Mouse (Mus musculus): ENCODE results near the gene Rell1.
"Not testable (repeated sequence)": the region's sequence is repeated elsewhere in the genome, so short reads cannot be mapped to it uniquely, and the experiment has no call there.

Gene Rell1

DNA sequence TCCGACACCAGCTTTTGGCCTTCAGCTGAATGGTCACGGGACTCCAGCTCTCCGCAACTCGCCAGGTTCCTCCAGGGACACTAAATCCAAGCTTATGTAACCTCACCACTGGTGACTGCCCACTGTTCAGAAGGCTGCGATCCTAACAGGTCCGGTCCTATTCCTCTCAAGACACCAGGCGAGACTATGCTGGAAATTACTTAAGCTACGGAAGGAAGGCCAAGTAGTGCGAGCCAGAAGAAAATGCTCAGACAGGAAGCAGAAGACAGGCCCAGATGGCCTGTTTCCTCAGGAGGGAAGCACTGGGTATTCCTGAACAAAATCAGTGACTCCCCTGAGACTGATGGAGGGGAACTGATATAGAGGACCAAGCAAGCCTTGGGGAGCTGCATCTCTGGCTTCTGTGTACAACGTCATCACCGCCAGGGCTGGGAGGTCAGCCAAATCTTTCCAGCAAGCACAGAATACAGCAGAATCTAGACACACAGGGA lies 17.2 kb downstream of the Rell1 start:
- peak; percentile 80 for DNase-seq

GRCm38 (mm10) chr5:63949195-63949594 lies 19.5 kb downstream of the Rell1 start:
- DNase-seq = peak; percentile 48

DNA sequence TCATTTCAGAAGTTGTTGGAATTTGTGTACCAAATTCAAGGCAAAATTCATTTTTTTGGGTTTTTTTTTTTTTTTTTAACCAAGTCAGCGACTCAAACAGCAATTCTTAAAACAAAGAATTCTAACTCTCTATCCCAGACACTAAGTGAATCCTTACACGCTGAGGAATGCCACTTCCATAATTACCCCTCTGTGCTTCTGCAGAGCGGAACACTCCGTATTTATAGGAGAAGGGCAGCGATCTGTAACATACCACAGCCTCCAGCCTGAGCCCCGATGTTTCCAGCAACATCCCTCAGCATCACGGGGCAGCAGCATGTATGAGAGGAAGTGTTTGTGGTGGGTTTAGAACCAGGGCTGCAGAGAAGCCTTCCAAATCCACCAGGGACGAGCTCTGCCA lies 21.2 kb downstream of the Rell1 start:
- DNase-seq = no peak

- DNase-seq = no peak
These were observed 25.4 kb downstream of the Rell1 start for GRCm38 (mm10) chr5:63943291-63943690.

DNA sequence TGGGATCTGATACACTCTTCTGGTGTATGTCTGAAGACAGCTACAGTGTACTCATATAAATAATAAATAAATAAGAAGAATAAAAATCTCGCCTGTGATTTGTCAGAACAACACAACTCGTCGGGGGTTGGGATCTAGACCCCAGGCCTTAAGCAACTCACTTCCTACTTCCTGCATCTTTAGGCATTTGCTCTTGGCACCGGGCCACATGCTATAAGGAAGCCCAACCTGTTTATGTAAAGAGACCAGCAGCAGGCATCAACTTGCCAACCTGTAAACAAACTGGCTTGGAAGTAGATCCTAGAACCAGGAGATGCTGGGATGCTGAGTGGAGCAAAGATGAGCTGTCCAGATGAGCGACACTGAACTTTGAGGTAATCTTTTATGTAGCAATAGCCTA lies 26.8 kb downstream of the Rell1 start:
- no peak for DNase-seq

- DNase-seq = no peak
These were observed 30.1 kb downstream of the Rell1 start for GRCm38 (mm10) chr5:63938575-63938974.

DNA sequence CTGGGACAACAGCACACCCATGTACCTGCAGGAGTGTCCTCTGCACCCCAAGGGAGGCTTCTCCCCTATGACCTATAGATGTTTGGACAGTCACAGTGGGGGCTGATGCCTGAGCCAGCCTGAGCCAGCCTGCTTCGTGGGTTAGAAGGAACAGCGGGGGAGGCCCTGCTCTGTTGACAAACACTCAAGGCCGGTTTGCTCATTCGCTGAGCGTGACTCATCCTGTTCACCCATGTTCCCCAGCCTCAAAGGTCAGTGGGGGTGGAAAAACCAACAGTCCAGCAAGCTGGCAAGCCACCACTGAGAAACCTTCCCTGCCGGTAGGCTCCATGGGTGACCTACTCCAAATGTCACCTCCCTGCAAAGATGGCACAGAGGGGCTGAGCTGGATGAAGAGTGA lies 32.0 kb downstream of the Rell1 start:
- peak; percentile 68 for DNase-seq

DNA sequence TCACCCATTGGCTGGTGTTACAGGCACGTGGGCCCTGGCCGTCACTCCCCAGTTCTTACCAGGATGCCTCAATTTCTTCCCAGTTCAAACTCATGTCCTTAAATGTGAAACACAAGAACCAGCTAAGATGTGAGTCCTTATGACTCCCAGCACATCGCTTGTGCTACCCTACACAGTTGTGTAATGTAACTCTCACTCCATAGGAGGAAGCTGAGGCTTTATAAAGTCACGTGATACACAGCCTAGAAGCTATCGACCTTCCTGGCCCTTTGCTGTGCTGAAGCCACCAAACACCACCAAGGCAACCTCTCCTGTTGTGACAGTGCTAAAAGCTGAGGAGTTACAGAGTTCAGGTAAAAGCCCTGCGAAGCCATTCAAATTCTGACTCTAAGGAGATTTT lies 33.1 kb downstream of the Rell1 start:
- DNase-seq = no peak

DNA sequence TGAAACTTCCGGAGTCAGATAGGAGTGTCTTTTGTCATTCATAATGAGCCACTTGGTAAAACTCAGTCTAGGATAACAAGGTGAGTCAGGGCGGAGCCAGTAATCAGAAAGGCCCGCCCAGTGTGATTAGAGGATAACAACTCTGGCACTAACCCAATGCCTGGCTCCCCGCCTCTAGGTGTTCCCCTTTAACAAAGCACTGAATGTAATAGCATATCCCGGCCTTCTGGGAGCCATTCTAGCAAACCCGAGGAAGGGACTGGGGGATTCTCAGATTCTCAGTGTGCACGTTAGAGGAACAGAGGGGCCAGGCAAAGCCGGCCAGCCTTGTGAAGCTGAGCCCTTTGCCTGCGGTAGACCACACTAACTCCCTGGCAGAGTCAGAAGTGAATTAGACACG lies 35.9 kb downstream of the Rell1 start:
- no peak for DNase-seq

DNA sequence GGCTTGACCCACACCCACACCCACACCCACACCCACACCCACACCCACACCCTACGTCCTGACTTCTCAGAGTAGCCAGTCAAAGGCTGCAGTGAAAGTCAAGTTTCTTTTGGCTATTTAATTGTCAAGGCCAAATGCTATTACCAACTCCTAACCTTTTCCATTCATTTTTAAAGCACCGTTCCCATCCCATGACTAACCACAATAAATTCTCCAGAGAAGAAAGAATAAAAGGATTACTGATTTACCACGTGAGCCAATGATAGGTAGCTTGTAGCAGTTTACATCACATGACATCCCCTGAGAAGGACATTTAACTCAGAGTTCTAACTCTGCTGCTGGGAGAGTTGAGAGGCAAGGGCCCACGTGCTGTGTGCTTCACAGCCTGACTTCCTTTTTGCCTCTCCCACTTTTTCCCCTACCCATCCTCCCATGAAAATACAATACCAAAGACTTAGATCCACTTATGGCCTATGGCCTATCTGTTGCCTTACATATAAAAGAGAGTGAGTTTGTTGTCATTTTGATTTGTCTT lies 37.8 kb downstream of the Rell1 start:
- no peak for DNase-seq

GRCm38 (mm10) chr5:63925035-63925628 lies 43.6 kb downstream of the Rell1 start:
- DNase-seq = no peak

- no peak for DNase-seq
These were observed 45.2 kb downstream of the Rell1 start for GRCm38 (mm10) chr5:63923305-63924025.

DNA sequence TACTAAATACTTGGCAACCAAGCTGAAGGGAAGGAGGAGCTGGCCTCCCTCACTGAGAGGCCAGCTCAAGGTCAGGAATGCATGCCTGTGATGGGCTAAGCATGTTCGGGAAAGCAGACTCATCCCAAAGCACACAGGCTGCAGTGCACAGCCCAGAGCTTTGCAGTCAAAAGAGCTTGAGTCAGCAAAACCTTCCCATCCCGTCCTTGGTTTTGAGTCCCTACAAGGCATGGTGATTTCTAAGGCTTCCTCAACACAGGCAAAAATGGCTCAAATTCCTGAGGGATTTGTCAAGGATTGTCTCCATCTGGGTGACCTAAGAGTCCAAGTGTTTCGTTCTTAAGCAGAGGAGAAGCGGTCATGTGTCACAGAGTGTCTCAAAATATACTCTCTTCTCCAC lies 50.5 kb downstream of the Rell1 start:
- no peak for DNase-seq

GRCm38 (mm10) chr5:63916457-63917139 lies 52.1 kb downstream of the Rell1 start:
- DNase-seq = peak; percentile 58

- DNase-seq = no peak
These were observed 53.8 kb downstream of the Rell1 start for GRCm38 (mm10) chr5:63914896-63915295.

- DNase-seq = no peak
These were observed 58.3 kb downstream of the Rell1 start for GRCm38 (mm10) chr5:63910171-63910960.

DNA sequence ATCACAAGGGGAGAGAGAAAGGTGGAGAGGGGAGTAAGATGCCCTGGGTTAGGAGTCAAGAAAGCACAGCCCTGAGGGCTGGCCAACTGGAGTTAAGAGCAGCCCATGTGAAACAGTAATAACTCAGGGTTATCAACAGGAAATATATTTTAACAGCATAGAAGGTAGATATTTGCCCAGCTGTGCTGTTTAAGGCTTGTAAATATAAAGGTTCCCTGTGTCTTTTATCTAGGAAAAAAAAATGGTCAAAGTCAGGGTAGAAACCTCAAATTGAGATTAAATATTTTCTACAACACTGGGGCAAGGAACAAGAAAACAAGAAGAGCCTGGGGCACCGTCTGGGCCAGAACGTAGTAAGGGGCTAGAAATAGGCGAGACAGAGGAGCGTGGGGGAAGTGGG lies 61.2 kb downstream of the Rell1 start:
- no peak for DNase-seq

DNA sequence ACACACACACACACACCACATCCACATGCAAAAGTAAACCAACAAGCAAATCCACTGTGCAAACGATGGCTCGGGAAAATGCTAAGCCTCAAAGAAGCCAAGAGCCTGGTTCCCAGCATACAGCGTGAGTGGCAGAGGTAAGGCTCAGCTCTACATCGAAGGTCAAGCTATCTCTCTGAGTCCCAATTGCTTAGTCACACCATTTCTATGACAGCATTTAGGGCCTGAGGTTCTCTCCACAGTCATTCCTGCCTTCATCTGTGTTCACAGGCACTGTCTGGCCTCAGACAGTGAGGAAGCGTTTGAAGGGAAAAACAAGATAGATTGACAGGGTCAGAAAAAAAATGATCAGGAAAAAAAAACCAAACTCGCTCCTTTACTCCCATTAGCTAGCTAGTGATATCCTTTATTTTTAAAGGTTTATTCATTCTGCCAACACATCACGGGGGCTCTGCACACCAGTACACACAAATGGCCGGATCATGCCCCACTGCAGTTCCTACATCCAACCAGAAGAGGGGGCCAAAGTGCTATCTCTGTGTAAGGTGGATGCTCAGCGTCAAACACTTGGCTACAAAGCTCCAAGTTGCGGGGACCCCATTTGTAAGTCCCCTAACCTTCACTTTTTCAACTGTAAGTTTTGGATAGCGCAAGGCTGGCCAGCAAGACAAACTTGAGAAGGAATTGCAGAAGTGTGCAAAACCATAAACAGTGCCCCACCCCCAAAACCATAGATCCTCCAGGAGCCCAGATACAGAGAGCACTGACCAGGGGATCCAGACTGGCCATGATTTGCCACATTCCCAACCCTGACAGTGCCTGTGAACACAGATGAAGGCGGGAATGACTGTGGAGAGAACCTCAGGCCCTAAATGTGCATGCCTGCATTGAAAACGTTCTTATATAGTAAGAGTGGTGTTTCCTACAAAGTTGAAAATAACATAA lies 62.3 kb downstream of the Rell1 start:
- DNase-seq = peak; percentile 91

DNA sequence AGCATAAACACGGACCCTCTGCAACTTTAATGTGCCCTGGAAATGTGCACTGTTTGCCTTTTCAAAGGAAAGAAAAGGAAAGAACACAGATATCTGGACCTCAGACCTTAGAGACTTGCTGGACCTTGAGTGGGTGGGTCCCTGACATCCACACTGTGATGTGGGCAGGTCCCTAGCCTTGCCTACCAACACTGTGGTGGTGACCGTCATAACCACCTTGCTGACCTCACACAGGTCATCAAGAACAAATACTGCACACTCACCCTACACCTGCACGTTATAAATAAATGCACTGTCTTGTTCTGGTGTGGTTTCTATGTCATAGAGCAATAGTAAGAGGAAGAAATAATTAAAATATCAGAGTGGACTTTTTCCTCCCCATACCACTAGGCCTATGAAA lies 65.4 kb downstream of the Rell1 start:
- no peak for DNase-seq

- DNase-seq = no peak
These were observed 70.9 kb downstream of the Rell1 start for GRCm38 (mm10) chr5:63897820-63898110.

DNA sequence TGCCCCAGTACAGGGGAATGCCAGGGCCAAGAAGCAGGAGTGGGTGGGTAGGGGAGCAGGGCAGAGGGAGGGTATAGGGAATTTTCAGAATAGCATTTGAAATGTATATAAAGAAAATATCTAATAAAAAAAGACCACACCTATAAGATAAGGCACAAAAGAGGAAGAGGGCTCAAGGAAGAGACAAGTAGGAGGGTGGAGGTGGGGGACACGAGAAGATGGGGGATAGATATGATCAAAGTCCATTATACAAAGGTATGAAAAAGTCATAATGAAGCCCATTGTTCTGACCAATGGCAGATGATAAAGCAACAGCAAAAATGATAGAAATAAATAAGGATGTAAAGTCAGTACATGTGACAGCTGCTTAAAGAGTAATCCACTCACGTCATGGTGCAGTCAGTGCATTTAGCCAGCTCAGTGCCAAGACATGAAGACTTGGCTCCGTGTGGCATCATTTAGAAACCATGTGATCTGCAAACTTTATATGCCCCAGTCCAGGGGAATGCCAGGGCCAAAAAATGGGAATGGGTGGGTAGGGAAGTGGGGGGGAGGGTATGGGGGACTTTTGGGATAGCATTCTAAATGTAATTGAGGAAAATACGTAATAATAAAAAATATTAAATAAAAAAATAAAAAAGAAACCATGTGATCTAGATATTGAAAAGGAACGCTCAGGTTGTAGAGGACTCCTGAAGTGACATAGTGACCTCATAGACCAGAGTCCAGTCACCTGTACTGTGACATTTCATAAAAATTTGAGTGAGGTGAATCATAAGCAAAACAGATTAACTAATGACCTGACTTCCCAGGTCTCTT lies 71.5 kb downstream of the Rell1 start:
- DNase-seq = not testable (repeated sequence)

Measured in cerebellum, adult 9-10 months (tissue).